Comparison of ENCODE assay signal across 8 mouse cellular contexts in the genomic region with DNA sequence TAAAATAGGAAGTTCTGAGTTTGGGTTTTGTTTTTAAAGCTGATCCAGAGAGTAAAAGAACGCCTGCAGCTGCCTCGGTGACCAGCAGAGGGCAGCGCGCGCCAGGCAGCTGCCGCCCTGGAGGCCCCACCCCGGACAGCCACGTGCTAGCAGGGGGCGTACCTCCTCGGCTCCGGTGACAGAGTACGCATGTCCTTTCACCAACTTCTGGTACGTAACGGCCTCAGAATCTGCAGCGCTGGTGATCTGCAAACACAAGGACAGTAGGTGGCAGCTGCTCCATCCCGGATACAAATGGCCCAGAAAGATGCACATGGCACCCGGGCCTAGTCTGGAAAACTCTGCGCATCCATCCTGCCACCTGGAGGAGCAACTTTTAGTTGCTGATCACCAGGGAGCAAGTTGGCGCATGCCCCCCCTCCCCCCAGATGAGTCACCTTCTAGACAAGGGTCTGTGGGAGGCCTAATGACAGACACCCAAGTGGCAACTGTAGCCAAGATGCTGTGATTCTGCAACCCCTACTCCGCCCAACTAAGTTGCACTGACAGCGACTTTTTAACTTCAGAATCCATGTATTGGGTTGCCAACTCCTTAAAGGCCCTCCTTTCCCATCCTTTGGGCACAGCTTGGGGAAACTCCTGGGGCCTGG. TPM values are rescaled to one million over a fixed set of nuclear protein-coding genes. Genes with fewer than 3 reads are reported as not detected.
DNase-seq lines count a peak whose midpoint lies in the region; ATAC-seq lines count a peak whose summit lies in the region.

No protein-coding gene starts in this region.

- peak; percentile 91 for DNase-seq in R1 (ENCODE audit: low read depth, low spot score)
- peak; percentile 91 to 94 for DNase-seq in cerebellum, postnatal 14 days
- DNase-seq in frontal cortex, postnatal 14 days (ENCODE audit: low spot score in 2 of 2): peak; percentile 84 to 89
- peak; percentile 90 to 93 for DNase-seq in layer of hippocampus, postnatal 14 days (ENCODE audit: low spot score in 2 of 2)
- DNase-seq in lung, postnatal 10 days: peak; percentile 97
- DNase-seq in ovary, postnatal 36 days (ENCODE audit: low spot score): peak; percentile 90
- DNase-seq in thymus, postnatal 14 days: peak; percentile 95

- 0 out of 2 replicates have a peak overlapping the region, but pooled peaks have one; percentile 2 for H3K4me3 ChIP-seq in hindbrain, embryonic 12.5 days

- H3K36me3 ChIP-seq in hindbrain, embryonic 12.5 days: peaks cover 37% of the 10 kb centered on the region

- H3K27me3 ChIP-seq in hindbrain, embryonic 12.5 days: no peaks in the 10 kb centered on the region

- H3K9ac ChIP-seq in hindbrain, embryonic 12.5 days: no peak overlapping the region

- H3K4me2 ChIP-seq in hindbrain, embryonic 12.5 days (replicated peaks): peak overlapping the region; percentile 47

- WGBS in hindbrain, embryonic 12.5 days: 11% methylated on average over 21 of the region's 21 CpGs

- peak; percentile 92 for ATAC-seq in hindbrain, embryonic 12.5 days (ENCODE audit: low FRiP score)

- H3K9me3 ChIP-seq in hindbrain, embryonic 12.5 days (replicated peaks): no peaks in the 10 kb centered on the region

- peaks cover 16% of the 10 kb centered on the region for H3K4me1 ChIP-seq in hindbrain, embryonic 12.5 days

- H3K27ac ChIP-seq in hindbrain, embryonic 12.5 days: 0 out of 2 replicates have a peak overlapping the region, but pooled peaks have one; percentile 23

RNA-seq across cellular contexts. Expression of a gene that starts 27.5 kb away (rescaled TPM):
- 136 and 138 TPM in 2 replicates for polyA plus RNA-seq in hindbrain, embryonic 12.5 days (2016; fragmentation: Nextera tagmentation; extraction: Ambion mirVana)
- total RNA-seq in layer of hippocampus, postnatal 14 days (2021): 10 to 100 TPM; 67.8 to 69.2 TPM

Comparison
In these comparisons a context has a peak if more than half of its experiments do, and no peak if none do; other contexts are left out.
1. Peak in every context shown above with its lines: DNase-seq, ATAC-seq, H3K4me3 ChIP-seq and H3K27ac ChIP-seq.